Mouse (Mus musculus): ENCODE data around the gene Myl7. TPM values are rescaled to one million over a fixed set of nuclear protein-coding genes. Genes with fewer than 3 reads are reported as not detected.

Myl7 gene
- polyA plus RNA-seq, 1 experiment from 2014 or later, result 3.6 TPM

DNA sequence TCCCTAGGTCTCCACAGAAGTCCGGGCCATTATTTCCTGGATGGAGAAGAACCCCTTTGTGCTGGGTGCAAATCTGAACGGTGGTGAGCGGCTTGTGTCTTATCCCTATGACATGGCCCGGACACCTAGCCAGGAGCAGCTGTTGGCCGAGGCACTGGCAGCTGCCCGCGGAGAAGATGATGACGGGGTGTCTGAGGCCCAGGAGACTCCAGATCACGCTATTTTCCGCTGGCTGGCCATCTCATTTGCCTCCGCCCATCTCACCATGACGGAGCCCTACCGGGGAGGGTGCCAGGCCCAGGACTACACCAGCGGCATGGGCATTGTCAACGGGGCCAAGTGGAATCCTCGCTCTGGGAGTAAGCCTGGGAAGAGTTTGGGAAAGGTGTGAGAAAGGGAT, 28.5 kb downstream of the Myl7 start:
- ATAC-seq (ENCODE audit: insufficient number of reproducible peaks, low FRiP score, low TSS enrichment, low read depth) (no peak), DNase-seq (ENCODE audit: low spot score) (no peak)
- Histone ChIP-seq H3K27me3 (ENCODE audit: control insufficient read depth, insufficient read depth, low read length) (no peaks in the 10 kb centered on the region), H3K36me3 (ENCODE audit: control insufficient read depth, insufficient read depth, low read length) (peaks cover 30% of the 10 kb centered on the region), H3K4me1 (ENCODE audit: control insufficient read depth, insufficient read depth, low read length) (no peaks in the 10 kb centered on the region), H3K27ac (replicated peaks; ENCODE audit: low read depth, low read length) (no peak overlapping the region), H3K9me3 (ENCODE audit: control insufficient read depth, low read length) (no peaks in the 10 kb centered on the region), H3K4me2 (ENCODE audit: low read depth, severe bottlenecking) (no peak overlapping the region), H3K4me3 (ENCODE audit: low read depth, low read length) (no peak overlapping the region), H3K9ac (ENCODE audit: low read length) (no peak overlapping the region)
- WGBS, result 91% methylated on average over 16 of the region's 16 CpGs

- Histone ChIP-seq H3K9ac (ENCODE audit: low read length) (no peak overlapping the region), H3K4me3 (ENCODE audit: low read depth, low read length) (no peak overlapping the region), H3K4me1 (ENCODE audit: control insufficient read depth, insufficient read depth, low read length) (no peaks in the 10 kb centered on the region), H3K27ac (replicated peaks; ENCODE audit: low read depth, low read length) (no peak overlapping the region), H3K27me3 (ENCODE audit: control insufficient read depth, insufficient read depth, low read length) (no peaks in the 10 kb centered on the region), H3K9me3 (ENCODE audit: control insufficient read depth, low read length) (no peaks in the 10 kb centered on the region), H3K36me3 (ENCODE audit: control insufficient read depth, insufficient read depth, low read length) (peaks cover 24% of the 10 kb centered on the region), H3K4me2 (ENCODE audit: low read depth, severe bottlenecking) (no peak overlapping the region)
- WGBS, result 92% methylated on average over 16 of the region's 16 CpGs
- ATAC-seq (ENCODE audit: insufficient number of reproducible peaks, low FRiP score, low TSS enrichment, low read depth), result no peak
- DNase-seq (ENCODE audit: low spot score), result no peak
Observed at GRCm38 (mm10) chr11:5869331-5869730, 29.3 kb downstream of the Myl7 start.

GRCm38 (mm10) chr11:5868324-5868723, 30.3 kb downstream of the Myl7 start:
- no peaks in the 10 kb centered on the region; the same call in 1 of the 2 replicates for H3K4me1 ChIP-seq (ENCODE audit: control insufficient read depth, insufficient read depth, low read length)
- peaks cover 17% of the 10 kb centered on the region for H3K36me3 ChIP-seq (ENCODE audit: control insufficient read depth, insufficient read depth, low read length)
- no peak overlapping the region for H3K27ac ChIP-seq (replicated peaks; ENCODE audit: low read depth, low read length)
- DNase-seq (ENCODE audit: low spot score) (no peak), ATAC-seq (ENCODE audit: insufficient number of reproducible peaks, low FRiP score, low TSS enrichment, low read depth) (no peak)
- no peak overlapping the region for H3K4me2 ChIP-seq (ENCODE audit: low read depth, severe bottlenecking)
- no peak overlapping the region for H3K4me3 ChIP-seq (ENCODE audit: low read depth, low read length)
- no peaks in the 10 kb centered on the region for H3K9me3 ChIP-seq (ENCODE audit: control insufficient read depth, low read length)
- 94% methylated on average over 12 of the region's 12 CpGs for WGBS
- no peaks in the 10 kb centered on the region for H3K27me3 ChIP-seq (ENCODE audit: control insufficient read depth, insufficient read depth, low read length)
- no peak overlapping the region for H3K9ac ChIP-seq (ENCODE audit: low read length)

- no peak overlapping the region for H3K4me2 ChIP-seq (ENCODE audit: low read depth, severe bottlenecking)
- peaks cover 8% of the 10 kb centered on the region for H3K4me1 ChIP-seq (ENCODE audit: control insufficient read depth, insufficient read depth, low read length)
- no peak overlapping the region for H3K4me3 ChIP-seq (ENCODE audit: low read depth, low read length)
- no peak for ATAC-seq (ENCODE audit: insufficient number of reproducible peaks, low FRiP score, low TSS enrichment, low read depth)
- peaks cover 10% of the 10 kb centered on the region for H3K36me3 ChIP-seq (ENCODE audit: control insufficient read depth, insufficient read depth, low read length)
- no peak for DNase-seq (ENCODE audit: low spot score)
- no peak overlapping the region for H3K9ac ChIP-seq (ENCODE audit: low read length)
- WGBS, result 92% methylated on average over 2 of the region's 2 CpGs
- H3K27ac ChIP-seq (replicated peaks; ENCODE audit: low read depth, low read length), result no peak overlapping the region
- no peaks in the 10 kb centered on the region for H3K9me3 ChIP-seq (ENCODE audit: control insufficient read depth, low read length)
- peaks cover 4% of the 10 kb centered on the region; the same call in 1 of the 2 replicates for H3K27me3 ChIP-seq (ENCODE audit: control insufficient read depth, insufficient read depth, low read length)
Observed at GRCm38 (mm10) chr11:5867196-5867595, 31.4 kb downstream of the Myl7 start.

DNA sequence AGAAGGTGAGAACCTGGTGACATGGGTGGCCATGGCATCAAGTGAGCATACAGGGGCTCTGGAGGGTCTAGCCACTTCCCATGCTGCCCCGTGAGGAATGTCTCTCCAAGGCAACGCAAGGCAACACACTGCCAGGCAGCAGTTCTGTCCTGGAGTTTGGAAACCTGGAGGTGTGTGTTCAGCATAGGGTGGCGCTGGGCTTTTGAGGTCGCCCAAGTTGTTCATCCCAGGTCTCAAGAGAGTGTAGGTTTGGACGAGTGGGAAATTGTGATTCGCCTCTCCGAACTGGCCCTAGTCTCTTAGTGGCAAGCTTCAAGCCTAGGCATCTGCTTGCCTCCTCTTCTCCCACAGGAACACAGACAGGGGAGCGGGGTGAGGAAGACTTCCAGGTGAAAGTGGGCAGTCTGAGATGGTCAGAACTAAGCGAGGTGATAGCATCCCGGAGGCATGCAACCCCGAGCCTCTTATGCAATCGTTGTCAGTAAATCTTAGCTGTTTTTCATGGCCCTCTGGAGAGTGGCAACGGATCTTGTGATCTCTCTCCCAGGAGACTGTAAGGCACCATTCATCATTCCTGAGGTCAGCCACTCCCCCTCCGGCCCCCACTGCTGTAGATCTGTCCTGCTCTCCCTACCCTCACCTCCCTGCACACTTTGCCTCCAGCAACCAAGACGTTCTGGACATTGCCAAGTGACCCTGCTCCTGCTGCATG, 36.0 kb downstream of the Myl7 start:
- 11% methylated on average over 15 of the region's 15 CpGs for WGBS
- Histone ChIP-seq H3K4me2 (ENCODE audit: low read depth, severe bottlenecking) (peak overlapping the region; percentile 56), H3K4me3 (ENCODE audit: low read depth, low read length) (peak overlapping the region; percentile 27), H3K27ac (replicated peaks; ENCODE audit: low read depth, low read length) (no peak overlapping the region), H3K4me1 (ENCODE audit: control insufficient read depth, insufficient read depth, low read length) (peaks cover 8% of the 10 kb centered on the region), H3K9me3 (ENCODE audit: control insufficient read depth, low read length) (no peaks in the 10 kb centered on the region; the same call in 1 of the 2 replicates), H3K36me3 (ENCODE audit: control insufficient read depth, insufficient read depth, low read length) (no peaks in the 10 kb centered on the region), H3K9ac (ENCODE audit: low read length) (no peak overlapping the region; the same call in 1 of the 2 replicates), H3K27me3 (ENCODE audit: control insufficient read depth, insufficient read depth, low read length) (peaks cover 13% of the 10 kb centered on the region)
- ATAC-seq (ENCODE audit: insufficient number of reproducible peaks, low FRiP score, low TSS enrichment, low read depth) (no peak), DNase-seq (ENCODE audit: low spot score) (no peak)

- WGBS, result 2% methylated on average over 57 of the region's 59 CpGs
- Histone ChIP-seq H3K27ac (replicated peaks; ENCODE audit: low read depth, low read length) (no peak within 1 kb of the TSS), H3K27me3 (ENCODE audit: control insufficient read depth, insufficient read depth, low read length) (peaks cover 13% of the 10 kb centered on the region), H3K36me3 (ENCODE audit: control insufficient read depth, insufficient read depth, low read length) (no peaks in the 10 kb centered on the region), H3K4me3 (ENCODE audit: low read depth, low read length) (peak within 1 kb of the TSS; percentile 27), H3K4me1 (ENCODE audit: control insufficient read depth, insufficient read depth, low read length) (peaks cover 8% of the 10 kb centered on the region), H3K4me2 (ENCODE audit: low read depth, severe bottlenecking) (peak within 1 kb of the TSS; percentile 56), H3K9ac (ENCODE audit: low read length) (peak within 1 kb of the TSS; percentile 42), H3K9me3 (ENCODE audit: control insufficient read depth, low read length) (no peaks in the 10 kb centered on the region; the same call in 1 of the 2 replicates)
- DNase-seq (ENCODE audit: low spot score), result peak; percentile 68
- peak; percentile 41; the same call in 1 of the 2 replicates for ATAC-seq (ENCODE audit: insufficient number of reproducible peaks, low FRiP score, low TSS enrichment, low read depth)
Observed at GRCm38 (mm10) chr11:5861678-5862393, 36.7 kb downstream of the Myl7 start, which contains the start of gene Aebp1. Aebp1 (plus strand) TSS chr11:5861947.

DNA sequence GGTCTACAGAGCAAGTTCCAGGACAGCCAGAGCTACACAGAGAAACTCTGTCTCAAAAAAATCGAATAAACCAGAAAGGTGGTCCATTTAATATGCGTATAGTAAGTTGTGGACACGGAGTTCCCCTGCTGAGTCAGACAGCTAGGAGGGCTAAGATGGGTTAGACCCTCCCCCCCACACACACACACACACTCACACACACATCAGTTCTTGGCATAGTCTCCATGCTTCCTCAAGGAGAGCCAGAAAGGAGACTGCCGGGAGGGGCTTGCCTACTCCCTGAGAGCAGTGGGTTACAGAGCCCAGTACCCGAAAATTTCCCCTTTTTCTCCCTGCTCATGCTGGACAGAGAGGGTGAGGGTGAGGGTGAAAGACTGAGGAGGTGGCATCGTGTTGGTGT, 37.9 kb downstream of the Myl7 start:
- Histone ChIP-seq H3K9me3 (ENCODE audit: control insufficient read depth, low read length) (no peaks in the 10 kb centered on the region; the same call in 1 of the 2 replicates), H3K36me3 (ENCODE audit: control insufficient read depth, insufficient read depth, low read length) (no peaks in the 10 kb centered on the region), H3K4me2 (ENCODE audit: low read depth, severe bottlenecking) (no peak overlapping the region), H3K4me1 (ENCODE audit: control insufficient read depth, insufficient read depth, low read length) (peaks cover 8% of the 10 kb centered on the region), H3K4me3 (ENCODE audit: low read depth, low read length) (no peak overlapping the region), H3K9ac (ENCODE audit: low read length) (no peak overlapping the region), H3K27me3 (ENCODE audit: control insufficient read depth, insufficient read depth, low read length) (peaks cover 13% of the 10 kb centered on the region), H3K27ac (replicated peaks; ENCODE audit: low read depth, low read length) (no peak overlapping the region)
- ATAC-seq (ENCODE audit: insufficient number of reproducible peaks, low FRiP score, low TSS enrichment, low read depth) (no peak), DNase-seq (ENCODE audit: low spot score) (no peak)
- WGBS, result 58% methylated on average over 6 of the region's 6 CpGs

- Histone ChIP-seq H3K4me2 (ENCODE audit: low read depth, severe bottlenecking) (no peak overlapping the region), H3K36me3 (ENCODE audit: control insufficient read depth, insufficient read depth, low read length) (no peaks in the 10 kb centered on the region), H3K4me3 (ENCODE audit: low read depth, low read length) (no peak overlapping the region), H3K9ac (ENCODE audit: low read length) (no peak overlapping the region), H3K9me3 (ENCODE audit: control insufficient read depth, low read length) (no peaks in the 10 kb centered on the region; the same call in 1 of the 2 replicates), H3K4me1 (ENCODE audit: control insufficient read depth, insufficient read depth, low read length) (peaks cover 8% of the 10 kb centered on the region), H3K27ac (replicated peaks; ENCODE audit: low read depth, low read length) (no peak overlapping the region), H3K27me3 (ENCODE audit: control insufficient read depth, insufficient read depth, low read length) (peaks cover 13% of the 10 kb centered on the region)
- ATAC-seq (ENCODE audit: insufficient number of reproducible peaks, low FRiP score, low TSS enrichment, low read depth) (no peak), DNase-seq (ENCODE audit: low spot score) (no peak)
- WGBS, result 86% methylated on average over 13 of the region's 13 CpGs
Observed at GRCm38 (mm10) chr11:5859883-5860550, 38.6 kb downstream of the Myl7 start.
